Mouse (Mus musculus) myocyte (in vitro differentiated cells): ENCODE measurements at regions not wholly inside any gene's neighbourhood (a gene's known extent, or its start where the extent isn't known, plus 50 kb on each side); places are given as distances from the start of the nearest gene placed in this dataset.

Source experiments
- CEBPB ChIP-seq: IDR thresholded peaks from 2 replicates; pipeline ENCODE4 v1.6.1; 2011; ENCODE audit warnings: mild to moderate bottlenecking, moderate library complexity; ENCODE audit not compliant: poor library complexity, insufficient read depth, severe bottlenecking
- E2F4 ChIP-seq: IDR thresholded peaks from one replicate; pipeline ENCODE4 v1.6.1; 2011; ENCODE audit warnings: mild to moderate bottlenecking, control low read depth, moderate library complexity; ENCODE audit not compliant: insufficient read depth
- MAX ChIP-seq: IDR thresholded peaks from one replicate; pipeline ENCODE4 v1.6.1; 2011; ENCODE audit warnings: low read depth, mild to moderate bottlenecking, control low read depth
- MYOD1 ChIP-seq, 3 experiments: IDR thresholded peaks; one replicate each; pipeline ENCODE4 v1.6.1; 2011; ENCODE audit warnings: control low read depth in 2 of 3, low read depth in 2 of 3, mild to moderate bottlenecking in 2 of 3, moderate library complexity in 1 of 3; ENCODE audit not compliant: insufficient read length in 2 of 3, control insufficient read depth in 1 of 3
- MYOG ChIP-seq, 3 experiments: IDR thresholded peaks; one replicate each; pipeline ENCODE4 v1.6.1; 2011; ENCODE audit warnings: control low read depth in 2 of 3, low read depth in 2 of 3, mild to moderate bottlenecking in 2 of 3; ENCODE audit not compliant: insufficient read length in 2 of 3, control insufficient read depth in 1 of 3, insufficient read depth in 1 of 3
- POLR2A ChIP-seq: IDR thresholded peaks from one replicate; pipeline ENCODE4 v1.6.1; 2011; ENCODE audit warnings: low read depth, mild to moderate bottlenecking, control low read depth, moderate library complexity; ENCODE audit not compliant: insufficient read length
- POLR2AphosphoS2 ChIP-seq: IDR thresholded peaks from one replicate; pipeline ENCODE4 v1.6.1; 2011; ENCODE audit warnings: low read depth, control low read depth; ENCODE audit not compliant: insufficient read length
- SRF ChIP-seq: IDR thresholded peaks from one replicate; pipeline ENCODE4 v1.6.1; 2011; ENCODE audit warnings: low read depth; ENCODE audit not compliant: control insufficient read depth, insufficient read length
- TCF12 ChIP-seq: IDR thresholded peaks from one replicate; pipeline ENCODE4 v1.6.1; 2011; ENCODE audit warnings: mild to moderate bottlenecking, control low read depth; ENCODE audit not compliant: poor library complexity, insufficient read depth, severe bottlenecking
- TCF3 ChIP-seq: IDR thresholded peaks from one replicate; pipeline ENCODE4 v1.6.1; 2011; ENCODE audit warnings: low read depth, control low read depth; ENCODE audit not compliant: insufficient read length
- USF1 ChIP-seq: IDR thresholded peaks from one replicate; pipeline ENCODE4 v1.6.1; 2011; ENCODE audit warnings: low read depth, mild to moderate bottlenecking, control low read depth, moderate library complexity

DNA sequence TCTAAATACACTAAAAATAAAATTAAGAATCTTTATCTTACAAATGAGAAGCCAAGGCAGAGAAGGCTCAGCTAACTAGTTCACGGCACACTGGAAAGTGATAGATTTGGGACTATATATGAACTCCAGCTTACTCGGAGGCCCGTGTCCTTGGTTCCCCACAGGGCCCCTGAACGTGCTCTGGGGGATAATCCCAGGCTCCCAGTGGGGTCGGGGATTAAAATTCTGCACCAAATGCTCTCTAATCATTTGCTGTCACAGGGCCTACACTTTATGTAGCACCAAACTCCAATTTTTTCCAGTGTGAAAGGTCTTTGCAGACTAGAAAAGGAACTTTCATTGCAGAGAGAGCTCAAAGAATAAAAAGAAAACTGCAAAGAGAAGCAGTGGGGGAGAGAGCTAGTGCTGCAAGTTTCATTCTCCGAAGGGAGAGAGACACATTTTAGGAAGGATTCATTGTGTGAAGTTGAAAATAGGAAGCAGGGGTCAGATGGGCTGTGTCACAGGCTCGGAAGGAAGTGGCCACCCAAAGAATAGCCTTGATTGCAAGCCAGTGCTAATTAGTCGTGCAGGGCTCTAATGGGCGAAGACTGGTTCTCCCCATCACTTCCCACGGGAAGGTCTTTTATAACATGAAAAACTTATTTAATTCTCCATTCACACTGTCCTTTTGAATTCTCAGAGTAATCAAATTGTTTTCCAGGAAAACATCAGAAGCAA is 90.3 kb upstream of the St6galnac5 start:
- TF ChIP-seq POLR2A (no peak), MAX (no peak), CEBPB (no peak), TCF12 (no peak), SRF (no peak), POLR2AphosphoS2 (no peak), MYOD1 (IDR thresholded peaks at IDR 0.05; ENCODE audit: control insufficient read depth in 1 of 3, insufficient read length in 2 of 3, low read depth in 2 of 3) (no peak), USF1 (no peak), E2F4 (no peak), MYOG (IDR thresholded peaks at IDR 0.05; ENCODE audit: control insufficient read depth in 1 of 3, insufficient read depth in 1 of 3, insufficient read length in 2 of 3, low read depth in 2 of 3) (no peak), TCF3 (no peak)
